Mouse (Mus musculus) brain, embryonic 14.5 days (tissue): ENCODE measurements around the gene Rab13.
A peak's percentile ranks its signal among the peaks of the same experiment; 100 is the strongest.

Source experiments
- CTCF ChIP-seq: fragments of 200-500 bp; IDR thresholded peaks from 2 replicates; pipeline ENCODE4 v1.5.1; 2012; ENCODE audit warnings: inconsistent platforms, mild to moderate bottlenecking, moderate library complexity, borderline replicate concordance; ENCODE audit not compliant: insufficient read depth, insufficient read length; ENCODE audit errors: extremely low read depth
- POLR2A ChIP-seq: fragments of 200-500 bp; IDR thresholded peaks from 2 replicates; pipeline ENCODE4 v1.6.1; 2012; ENCODE audit warnings: mild to moderate bottlenecking, inconsistent platforms, borderline replicate concordance; ENCODE audit not compliant: poor library complexity, insufficient read depth, insufficient read length, severe bottlenecking; ENCODE audit errors: extremely low read depth

DNA sequence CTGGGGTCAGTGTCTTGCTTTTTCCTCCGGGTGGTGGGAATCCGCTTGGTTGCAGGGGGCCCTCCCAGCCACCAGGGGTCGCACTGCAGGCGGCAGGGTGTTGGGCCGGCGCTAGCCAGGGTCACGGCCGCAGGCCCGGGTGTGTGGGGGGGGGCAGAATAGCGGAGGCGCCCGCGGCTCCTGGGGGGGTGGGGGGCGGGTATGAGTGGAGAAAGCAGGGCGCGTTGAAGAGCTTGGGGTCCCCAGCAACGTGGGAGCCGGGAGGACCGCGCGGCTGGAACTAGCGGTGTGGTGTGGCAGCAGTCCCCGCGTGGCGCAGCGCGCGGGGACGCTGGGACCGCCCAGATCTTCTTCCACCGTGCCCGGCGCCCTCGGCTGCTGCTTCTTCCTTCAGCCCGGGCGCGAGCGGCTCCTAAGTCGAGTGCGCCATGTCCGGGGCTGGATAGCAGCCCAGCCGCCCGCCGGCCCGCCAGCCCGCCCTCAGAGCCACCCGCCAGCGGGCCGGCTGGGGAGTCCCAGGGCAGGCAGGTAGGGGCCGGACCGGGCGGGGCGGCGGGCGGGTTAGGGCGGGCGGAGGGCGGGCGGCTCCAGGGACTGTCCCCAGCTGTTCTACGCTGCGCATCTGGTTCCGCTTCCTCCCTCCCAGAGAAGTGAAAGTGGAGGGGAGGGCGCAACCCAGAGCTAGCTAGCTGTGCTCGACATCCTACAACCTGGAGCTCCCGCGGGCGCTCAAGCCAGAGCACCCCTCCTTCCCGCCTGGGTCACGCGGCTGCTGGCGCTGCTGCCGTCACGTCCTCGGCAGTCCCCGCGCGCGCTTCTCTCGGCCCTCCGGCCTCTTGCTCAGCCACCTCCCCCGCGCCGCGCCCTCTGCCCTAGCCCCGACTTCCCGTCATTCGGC, 51.8 kb downstream of the Rab13 start, which contains the start of gene Dennd4b:
- TF ChIP-seq CTCF (peak; percentile 93), POLR2A (peak; percentile 43; the same call in 1 of the 2 replicates)
